Mouse (Mus musculus) left cerebral cortex, postnatal 4 days (tissue): ENCODE results near the gene Mbd3. TPM values are rescaled to one million over a fixed set of nuclear protein-coding genes. Genes with fewer than 3 reads are reported as not detected.

Experiments
- DNase-seq: peaks from one replicate; pipeline ENCODE4 v3.0.0-alpha.2; 2022
- intact Hi-C: fragments of 180-260 bp; cut with DNase I; formaldehyde crosslinking; loops from one replicate; pipeline ENCODE4 v1.15.1; 2025
- total RNA-seq, 2 experiments: library from RNA; stranded (reverse); gene quantifications; 2 replicates each; pipeline ENCODE4 v1.2.3; 2021

Mbd3 gene
- total RNA-seq, 2 experiments from 2014 or later, result 138 to 147 TPM

- DNase-seq, result no peak
- intact Hi-C loops, result no loop called here
Measured at GRCm38 (mm10) chr10:80398174-80398535, 1.2 kb downstream of the Mbd3 start.

GRCm38 (mm10) chr10:80397524-80398173, 1.7 kb downstream of the Mbd3 start:
- DNase-seq, result no peak

GRCm38 (mm10) chr10:80396822-80397523, 2.4 kb downstream of the Mbd3 start:
- intact Hi-C loops, result no loop called here
- no peak for DNase-seq

More at GRCm38 (mm10) chr10:80397524-80398173, 1.7 kb downstream of the Mbd3 start:
- intact Hi-C loops, result no loop called here

- DNase-seq, result no peak
- intact Hi-C loops, result no loop called here
Measured at GRCm38 (mm10) chr10:80395025-80395627, 4.2 kb downstream of the Mbd3 start.

GRCm38 (mm10) chr10:80392687-80393086, 6.7 kb downstream of the Mbd3 start:
- intact Hi-C loops, result no loop called here
- no peak for DNase-seq

DNA sequence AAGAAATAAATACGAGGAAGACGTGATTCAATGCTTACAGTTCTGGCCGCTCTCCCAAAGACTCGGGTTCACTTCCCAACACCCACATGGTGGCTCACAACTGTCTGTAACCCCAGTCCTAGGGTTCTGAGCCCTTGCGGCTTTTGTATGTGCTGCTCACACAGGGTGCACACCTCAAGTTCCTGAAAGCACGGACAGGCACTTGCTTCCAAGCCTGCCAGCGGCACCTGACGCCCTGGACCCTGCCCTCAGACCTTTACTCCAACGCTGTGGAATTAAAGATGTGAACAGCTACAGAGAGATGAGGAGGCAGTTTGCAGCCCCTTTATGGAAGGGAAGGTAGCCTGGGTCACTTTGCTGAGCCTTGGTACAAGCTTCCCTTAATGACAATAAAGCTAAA, 8.7 kb downstream of the Mbd3 start:
- DNase-seq, result no peak
- intact Hi-C loops, result no loop called here

DNA sequence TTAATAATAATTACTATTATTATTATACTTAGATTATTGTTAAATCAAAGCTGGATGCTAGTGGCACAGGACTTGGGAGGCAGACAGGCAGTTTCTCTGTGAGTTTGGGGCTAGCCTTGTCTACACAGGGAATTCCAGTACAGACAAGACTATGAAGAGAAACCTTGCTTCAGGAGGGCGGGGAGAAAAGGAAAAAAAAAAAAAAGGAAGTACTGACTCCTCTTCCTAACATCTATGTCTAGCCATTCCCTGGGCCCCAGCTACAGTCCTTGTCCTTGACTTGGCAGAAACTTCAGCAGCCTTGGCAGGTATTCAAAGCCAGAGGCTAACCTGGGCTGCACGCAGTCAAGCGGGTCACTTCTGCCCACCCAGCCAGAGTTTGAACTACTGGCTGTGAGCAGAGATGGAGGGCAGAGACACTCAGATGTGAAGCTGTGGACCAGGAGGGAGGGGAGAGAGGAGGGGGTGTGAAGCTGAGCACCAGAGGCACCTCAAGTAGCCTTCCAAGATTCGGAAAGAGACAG, 10.1 kb downstream of the Mbd3 start:
- intact Hi-C loops, result no loop called here
- DNase-seq, result no peak

DNA sequence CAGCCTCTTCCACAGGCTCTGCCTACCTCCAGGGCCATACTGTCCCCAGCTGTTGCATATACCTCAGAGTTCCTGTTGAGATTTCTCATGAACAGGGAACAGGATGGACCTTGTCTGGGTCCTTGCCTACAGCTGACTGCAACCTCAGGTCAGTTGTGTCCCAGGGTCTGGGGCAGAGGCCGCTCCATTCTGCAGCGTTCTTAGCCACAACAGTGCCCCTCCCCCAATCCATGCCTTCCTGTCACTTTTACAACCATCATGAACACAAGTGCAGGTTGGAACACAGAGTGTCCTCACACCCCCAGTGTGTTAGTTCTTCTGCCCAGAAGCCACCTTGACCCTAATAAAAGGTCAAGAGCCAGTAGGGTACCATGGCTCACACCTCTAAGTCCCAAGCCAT, 10.6 kb downstream of the Mbd3 start:
- DNase-seq, result no peak
- intact Hi-C loops, result no loop called here

DNA sequence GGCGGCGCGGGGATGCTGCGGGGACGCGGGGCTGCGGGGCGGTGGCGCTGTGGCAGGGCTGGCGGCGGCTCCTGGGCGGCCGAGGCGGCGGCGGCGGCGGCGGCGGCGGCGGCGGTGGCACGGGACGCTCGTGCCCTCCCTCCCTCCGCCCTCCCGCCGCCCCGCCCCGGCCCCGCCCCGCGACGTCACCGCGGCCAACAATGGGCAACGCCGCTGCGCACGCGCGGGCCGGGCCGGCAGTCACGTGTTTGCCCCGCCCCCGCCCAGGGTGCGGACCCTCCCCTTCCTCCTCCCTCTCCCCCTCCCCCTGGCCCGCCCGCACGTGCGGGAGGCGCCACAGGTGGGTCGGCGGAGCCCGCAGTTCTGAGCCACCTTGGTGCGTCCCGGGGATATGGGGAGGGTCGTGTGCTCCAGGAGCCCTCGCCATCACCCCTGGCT, 11.8 kb downstream of the Mbd3 start, which contains the start of gene Mex3d:
Gene Mex3d (minus strand): TSS at position 138 of the 438 bp plus-strand sequence.
- intact Hi-C loops, result no loop called here
- DNase-seq, result peak; percentile 97

- no peak for DNase-seq
- intact Hi-C loops, result no loop called here
Measured at GRCm38 (mm10) chr10:80386735-80387471, 12.4 kb downstream of the Mbd3 start.

DNA sequence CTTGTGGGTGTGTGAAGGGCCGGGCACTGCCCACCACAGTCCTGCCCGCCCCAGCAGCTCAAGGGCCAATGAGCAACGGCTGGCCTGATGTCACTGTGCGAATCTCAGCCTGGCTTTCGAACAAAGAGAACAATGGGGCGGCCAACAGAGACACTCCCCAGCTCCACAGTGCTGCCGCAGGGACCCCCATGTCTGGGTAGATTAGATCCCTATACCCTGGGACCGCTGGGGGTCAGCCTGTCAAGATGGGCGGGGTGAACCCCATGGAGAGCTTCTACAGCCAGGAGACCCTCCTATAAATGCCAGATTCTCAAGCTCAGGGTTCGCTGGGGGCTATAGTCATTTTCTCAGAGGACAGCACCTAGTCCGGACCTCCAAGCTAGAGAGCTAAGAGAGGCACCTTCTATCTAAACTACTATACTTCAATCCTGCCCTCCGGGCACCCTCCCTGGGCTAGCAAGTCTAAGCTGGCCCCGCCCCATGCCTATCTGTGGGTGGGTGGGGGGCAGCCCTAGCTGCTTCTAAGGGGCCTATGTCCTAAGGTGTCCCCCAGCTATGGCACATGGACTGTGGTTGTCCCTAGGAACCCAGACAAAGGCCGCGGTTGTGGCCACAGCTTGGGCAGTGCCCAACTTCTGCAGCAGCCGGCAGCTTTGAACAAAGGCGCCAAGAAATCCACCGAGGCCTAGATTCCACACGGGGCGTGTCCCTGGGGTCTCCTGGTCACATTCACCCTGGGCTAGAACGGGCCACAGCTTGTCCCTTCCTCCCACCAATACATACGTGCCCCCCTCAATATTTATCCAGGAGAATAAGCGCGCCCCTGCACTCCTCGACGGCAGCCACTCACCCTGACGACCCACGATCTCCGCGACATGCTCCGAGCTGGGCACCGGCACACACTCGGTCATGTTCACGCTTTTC, 13.3 kb downstream of the Mbd3 start:
- intact Hi-C loops, result no loop called here
- peak; percentile 76 for DNase-seq

DNA sequence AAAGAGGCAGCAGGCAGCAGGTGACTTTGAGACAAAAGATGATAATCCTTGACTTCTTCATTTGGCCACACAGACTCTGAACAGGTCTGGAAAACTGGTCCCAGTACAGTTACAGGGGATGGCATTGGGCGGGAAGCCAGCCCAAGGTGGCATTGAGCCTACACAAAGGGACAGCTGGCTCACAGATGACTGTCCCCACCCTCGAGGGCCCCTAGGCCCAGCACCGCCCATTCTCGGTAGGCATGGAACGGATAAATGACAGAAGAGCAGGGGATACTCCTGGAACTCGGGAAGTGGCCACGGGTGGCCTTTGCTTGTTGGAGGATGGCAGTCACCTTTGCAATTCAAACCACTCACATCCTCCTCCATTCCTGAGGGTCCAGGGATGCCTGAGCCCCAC, 14.0 kb downstream of the Mbd3 start:
- peak; percentile 83 for DNase-seq
- intact Hi-C loops, result no loop called here

DNA sequence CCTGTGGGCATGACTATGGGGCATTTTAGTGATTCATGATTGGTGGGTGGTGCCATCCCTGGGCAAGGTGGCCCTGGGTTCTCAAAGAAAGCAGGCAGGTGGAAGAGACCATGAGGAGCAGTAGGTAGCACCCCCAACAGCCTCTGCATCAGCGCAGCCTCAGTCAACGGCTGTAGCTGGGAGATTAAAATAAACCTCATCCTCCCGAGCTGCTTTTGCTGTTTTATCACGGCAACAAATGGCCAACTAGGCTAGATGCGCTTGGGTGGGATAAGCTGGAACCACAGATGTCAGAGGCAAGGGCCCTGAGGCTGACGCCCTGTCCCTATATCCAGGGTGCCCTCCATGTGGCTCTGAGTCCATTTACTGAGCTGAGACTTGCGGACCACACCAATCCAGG, 14.6 kb downstream of the Mbd3 start:
- intact Hi-C loops, result no loop called here
- no peak for DNase-seq

DNA sequence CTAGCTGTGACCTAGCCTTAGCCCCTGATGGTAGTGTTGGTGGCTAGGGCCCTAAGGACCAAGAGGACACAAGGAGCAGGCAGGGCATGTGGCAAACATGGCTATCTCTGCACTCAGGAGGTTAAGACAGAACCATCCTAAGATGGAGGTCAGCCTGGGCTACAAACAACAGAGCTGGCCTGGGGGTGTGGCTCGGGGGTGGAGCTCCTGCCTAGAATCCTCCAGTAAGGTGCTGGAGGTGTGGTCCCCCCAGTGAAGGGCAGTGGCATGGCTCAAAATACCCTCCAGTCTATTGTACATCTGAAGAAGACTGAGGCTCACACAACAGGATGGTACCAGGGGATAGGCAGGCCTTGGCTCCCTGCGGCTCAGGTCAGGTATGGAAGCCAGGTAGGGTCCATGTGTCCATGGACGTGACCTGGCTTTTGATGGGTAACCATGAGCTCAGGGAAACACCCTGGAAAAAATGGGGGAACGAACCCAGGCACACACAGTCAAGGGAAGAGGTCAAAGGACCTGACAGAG, 15.2 kb downstream of the Mbd3 start:
- DNase-seq, result no peak
- intact Hi-C loops, result no loop called here

GRCm38 (mm10) chr10:80383431-80383830, 15.9 kb downstream of the Mbd3 start:
- intact Hi-C loops, result no loop called here
- DNase-seq, result no peak

DNA sequence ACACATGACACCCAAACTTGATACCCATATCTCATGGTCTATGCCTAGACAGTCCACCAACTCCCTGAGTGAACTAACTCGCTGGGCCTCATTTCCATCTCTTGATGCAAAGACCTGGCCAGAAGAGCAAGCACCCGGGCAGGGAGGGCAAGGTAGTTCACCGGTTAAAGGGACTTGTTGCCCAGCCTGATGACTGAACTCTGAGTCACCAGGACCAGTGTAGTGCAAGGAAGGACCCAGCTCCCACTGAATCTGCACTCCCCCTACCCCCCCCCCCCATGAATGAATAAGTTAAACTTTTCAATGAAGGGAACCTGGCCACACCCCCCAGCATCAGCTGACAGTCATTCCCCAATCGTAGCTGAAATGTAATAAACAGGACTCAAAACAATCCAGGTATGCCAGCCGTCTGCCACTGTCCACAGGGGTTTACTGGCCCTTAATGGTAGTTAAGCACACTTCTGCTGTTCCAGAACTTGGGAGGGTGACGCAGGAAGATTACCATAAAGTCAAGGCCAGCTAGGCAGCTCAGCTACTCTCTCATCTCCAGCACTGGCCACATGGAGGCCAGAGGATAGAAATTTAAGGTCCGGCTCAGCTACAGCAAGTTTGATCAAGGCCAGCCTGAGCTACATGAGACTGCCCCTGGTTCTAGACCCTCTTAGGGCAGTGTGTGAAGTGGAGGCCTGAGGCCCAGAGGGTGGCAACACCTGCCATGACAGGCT, 16.5 kb downstream of the Mbd3 start:
- no peak for DNase-seq

GRCm38 (mm10) chr10:80377716-80378115, 21.6 kb downstream of the Mbd3 start:
- intact Hi-C loops, result loop anchor here (5.0 kb wide), 1 partner anchor 35 kb away; no protein-coding TSS in a partner anchor
- DNase-seq, result peak; percentile 57

More for the DNA sequence above, 16.5 kb downstream of the Mbd3 start:
- intact Hi-C loops, result no loop called here

- intact Hi-C loops, result loop anchor here (5.0 kb wide), 1 partner anchor 34 kb away; no protein-coding TSS in a partner anchor
- peak; percentile 97 for DNase-seq
Measured at GRCm38 (mm10) chr10:80376160-80376559, 23.2 kb downstream of the Mbd3 start.

DNA sequence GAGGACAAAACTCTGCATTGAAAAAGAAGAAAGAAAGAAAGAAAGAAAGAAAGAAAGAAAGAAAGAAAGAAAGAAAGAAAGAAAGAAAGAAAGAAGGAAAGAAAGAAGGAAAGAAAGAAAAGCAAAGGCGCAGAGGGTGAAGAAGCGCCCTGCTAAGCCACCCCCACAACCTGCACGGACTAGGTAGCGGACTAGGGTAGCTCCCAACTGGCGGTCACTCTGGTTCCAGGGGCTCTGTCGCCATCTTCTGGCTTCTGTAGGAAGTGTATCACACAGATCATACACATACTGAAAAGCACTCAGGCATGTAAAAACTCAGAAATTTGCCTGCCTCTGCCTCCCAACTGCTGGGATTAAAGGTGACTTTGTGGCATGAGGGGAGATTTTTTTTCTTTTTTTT, 25.3 kb downstream of the Mbd3 start:
- intact Hi-C loops, result no loop called here
- DNase-seq, result peak; percentile 76
